Mouse (Mus musculus) intestine, embryonic 15.5 days (tissue): ENCODE data around the gene Mzt1. TPM values are rescaled to one million over a fixed set of nuclear protein-coding genes. Genes with fewer than 3 reads are reported as not detected.
"Not testable (repeated sequence)": the region's sequence is repeated elsewhere in the genome, so short reads cannot be mapped to it uniquely, and the experiment has no call there.

ENCODE experiments used
- ATAC-seq: fragments of 200-750 bp; cut with Nextera tagmentation; 2 replicates; pipeline ENCODE4 v1.8.0; 2017; ENCODE audit warnings: moderate TSS enrichment, moderate library complexity
- H3K27ac ChIP-seq: fragments of 300-500 bp; sonication (generic); 2 replicates; pipeline ENCODE4 v1.5.1; 2015; ENCODE audit warnings: mild to moderate bottlenecking, inconsistent platforms
- H3K27me3 ChIP-seq: fragments of 300-500 bp; sonication (generic); replicated peaks from 2 replicates; pipeline ENCODE4 v1.6.1; 2015; ENCODE audit warnings: inconsistent platforms
- H3K36me3 ChIP-seq: fragments of 300-500 bp; sonication (generic); 2 replicates; pipeline ENCODE4 v1.6.1; 2015; ENCODE audit warnings: inconsistent platforms
- H3K4me1 ChIP-seq: fragments of 300-500 bp; sonication (generic); replicated peaks from 2 replicates; pipeline ENCODE4 v1.6.1; 2015; ENCODE audit warnings: inconsistent platforms
- H3K4me2 ChIP-seq: fragments of 300-500 bp; sonication (generic); replicated peaks from 2 replicates; pipeline ENCODE4 v1.6.1; 2015; ENCODE audit warnings: mild to moderate bottlenecking, inconsistent platforms
- H3K4me3 ChIP-seq: fragments of 300-500 bp; sonication (generic); replicated peaks from 2 replicates; pipeline ENCODE4 v1.5.1; 2015; ENCODE audit warnings: inconsistent platforms
- H3K9ac ChIP-seq: fragments of 300-500 bp; sonication (generic); 2 replicates; pipeline ENCODE4 v1.6.1; 2015; ENCODE audit warnings: inconsistent platforms
- H3K9me3 ChIP-seq: fragments of 300-500 bp; sonication (generic); 2 replicates; pipeline ENCODE4 v1.6.1; 2016; ENCODE audit warnings: inconsistent platforms
- WGBS: fragments of 180-500 bp; shearing (Covaris S2); methylation state at CpG from one replicate; pipeline ENCODE4 v1.1.7; 2015; 5-methylcytosine and 5-hydroxymethylcytosine counted together
- polyA plus RNA-seq: library from polyadenylated mRNA; unstranded; fragments of >200 nt; fragmentation: Nextera tagmentation; extraction: Ambion mirVana; gene quantifications from 2 replicates; pipeline ENCODE4 v1.2.1, GENCODE M21; 2015

Mzt1 gene
- polyA plus RNA-seq, 1 experiment from 2014 or later: 70.6 TPM

DNA sequence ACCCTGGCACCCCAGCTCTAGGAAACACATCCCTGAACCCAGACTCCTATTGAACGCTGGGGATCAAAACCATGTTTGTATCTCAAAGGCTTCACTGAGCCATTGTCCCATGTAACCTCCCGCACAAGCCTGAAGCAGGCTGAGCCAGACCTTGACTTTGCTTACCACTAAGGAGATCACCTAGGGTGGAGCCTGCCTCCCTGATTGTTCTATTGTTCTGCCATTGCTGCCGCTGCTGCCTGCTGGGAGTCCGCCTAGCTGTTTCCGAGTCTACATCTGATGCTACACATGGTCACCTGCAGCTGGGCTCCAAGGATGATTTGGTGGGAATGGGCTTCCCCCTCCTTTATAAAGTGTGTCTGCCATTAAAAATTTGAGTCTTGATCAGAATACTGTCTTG is 6.6 kb downstream of the Mzt1 start:
- not testable (repeated sequence) for H3K9ac ChIP-seq, H3K27me3 ChIP-seq, H3K9me3 ChIP-seq, H3K36me3 ChIP-seq, H3K4me2 ChIP-seq, H3K27ac ChIP-seq, H3K4me3 ChIP-seq, ATAC-seq
- WGBS: 81% methylated on average over 5 of the region's 5 CpGs
- peaks cover 11% of the 10 kb centered on the region for H3K4me1 ChIP-seq

DNA sequence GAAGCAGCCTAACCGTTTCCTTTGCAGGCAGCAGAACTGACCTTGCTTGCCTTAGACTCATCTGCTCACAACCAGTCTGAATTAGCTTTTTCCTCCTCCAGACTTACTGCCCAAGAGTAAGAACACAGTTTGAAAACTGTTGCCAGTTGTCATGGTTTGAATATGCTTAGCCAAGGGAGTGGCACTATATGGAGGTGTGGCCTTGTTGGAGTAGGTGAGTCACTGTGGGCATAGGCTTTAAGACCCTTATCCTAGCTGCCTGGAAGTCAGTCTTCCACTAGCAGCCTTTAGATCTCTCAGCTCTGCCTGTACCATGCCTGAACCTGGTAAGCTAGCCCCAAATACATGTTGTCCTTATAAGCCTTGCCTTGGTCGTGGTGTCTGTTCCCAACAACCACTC is 8.2 kb downstream of the Mzt1 start:
- Histone ChIP-seq H3K9me3 (no peaks in the 10 kb centered on the region), H3K4me2 (no peak overlapping the region), H3K4me3 (no peak overlapping the region), H3K4me1 (peaks cover 3% of the 10 kb centered on the region; the same call in 1 of the 2 replicates), H3K36me3 (no peaks in the 10 kb centered on the region), H3K9ac (no peak overlapping the region), H3K27ac (no peak overlapping the region), H3K27me3 (no peaks in the 10 kb centered on the region)
- peak; percentile 61 for ATAC-seq
- 75% methylated on average over 2 of the region's 2 CpGs for WGBS

DNA sequence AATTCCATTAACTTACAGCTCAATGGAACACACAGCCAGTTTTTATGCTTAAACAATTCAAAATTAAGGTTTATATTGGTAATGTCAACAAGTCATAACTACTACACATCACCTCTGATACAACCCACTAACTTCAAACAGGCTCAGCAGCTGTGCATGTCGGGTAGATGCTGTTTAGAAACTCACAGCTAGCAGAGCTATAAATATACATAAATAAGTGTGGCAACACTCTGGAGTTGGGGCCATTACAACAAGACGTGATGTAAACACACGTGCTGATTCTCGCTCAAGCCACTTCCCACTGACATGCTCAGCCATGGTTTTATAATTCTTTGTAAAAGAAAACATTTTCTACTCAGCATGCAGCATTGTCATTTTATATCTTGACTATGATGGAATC is 9.9 kb downstream of the Mzt1 start:
- no peaks in the 10 kb centered on the region for H3K9me3 ChIP-seq
- no peak overlapping the region for H3K27ac ChIP-seq
- no peak for ATAC-seq
- H3K9ac ChIP-seq: no peak overlapping the region
- H3K27me3 ChIP-seq: no peaks in the 10 kb centered on the region
- H3K36me3 ChIP-seq: no peaks in the 10 kb centered on the region
- no peak overlapping the region for H3K4me3 ChIP-seq
- WGBS: 56% methylated on average over 4 of the region's 4 CpGs
- H3K4me1 ChIP-seq: no peaks in the 10 kb centered on the region; the same call in 1 of the 2 replicates
- H3K4me2 ChIP-seq: no peak overlapping the region

DNA sequence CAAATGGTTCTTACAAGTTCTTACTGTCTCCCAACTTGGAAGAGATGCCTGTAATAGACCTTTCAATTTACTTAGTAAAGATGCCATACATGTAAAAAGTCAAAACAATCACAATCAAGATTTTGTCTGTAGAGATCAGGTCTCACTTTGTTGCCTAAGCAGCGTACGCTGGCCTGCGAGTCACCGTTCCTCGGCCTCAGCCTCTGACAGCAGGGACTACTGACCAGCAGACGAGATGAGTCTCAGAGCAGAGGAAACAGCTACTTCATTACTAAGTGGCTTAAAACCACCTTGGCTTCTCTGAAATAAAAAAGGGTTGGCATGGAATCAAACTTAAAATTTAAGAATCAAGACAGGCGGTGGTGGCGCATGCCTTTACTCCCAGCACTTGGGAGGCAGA is 11.1 kb downstream of the Mzt1 start:
- H3K9ac ChIP-seq, H3K4me1 ChIP-seq, H3K4me3 ChIP-seq, ATAC-seq, H3K27me3 ChIP-seq, H3K36me3 ChIP-seq, H3K4me2 ChIP-seq, H3K27ac ChIP-seq, H3K9me3 ChIP-seq: not testable (repeated sequence)
- WGBS: 90% methylated on average over 8 of the region's 8 CpGs

DNA sequence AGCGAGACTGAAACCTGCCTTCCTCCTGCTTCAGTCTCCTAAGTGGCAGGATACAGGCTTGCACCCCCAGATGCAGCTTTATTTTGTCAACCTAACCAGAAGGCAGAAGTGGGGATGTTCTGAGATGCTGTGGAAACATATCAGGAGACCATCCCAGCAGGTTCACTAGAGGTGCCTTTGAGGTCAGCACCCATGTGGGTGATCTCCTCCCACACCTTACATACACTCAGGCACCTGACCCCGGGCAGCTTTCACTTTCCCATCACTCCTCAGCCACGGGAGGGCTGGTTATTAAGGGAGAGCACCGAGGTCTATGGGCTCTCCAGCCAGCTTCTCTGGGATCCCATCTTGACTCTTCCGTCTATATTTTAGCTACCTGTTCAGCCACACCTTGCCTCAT is 13.3 kb downstream of the Mzt1 start:
- H3K27me3 ChIP-seq: no peaks in the 10 kb centered on the region
- H3K4me1 ChIP-seq: no peaks in the 10 kb centered on the region; the same call in 1 of the 2 replicates
- H3K4me3 ChIP-seq: no peak overlapping the region
- no peaks in the 10 kb centered on the region for H3K36me3 ChIP-seq
- no peak overlapping the region for H3K27ac ChIP-seq
- no peaks in the 10 kb centered on the region for H3K9me3 ChIP-seq
- ATAC-seq: no peak
- H3K9ac ChIP-seq: no peak overlapping the region
- no peak overlapping the region for H3K4me2 ChIP-seq
- WGBS: 80% methylated on average over 5 of the region's 5 CpGs

DNA sequence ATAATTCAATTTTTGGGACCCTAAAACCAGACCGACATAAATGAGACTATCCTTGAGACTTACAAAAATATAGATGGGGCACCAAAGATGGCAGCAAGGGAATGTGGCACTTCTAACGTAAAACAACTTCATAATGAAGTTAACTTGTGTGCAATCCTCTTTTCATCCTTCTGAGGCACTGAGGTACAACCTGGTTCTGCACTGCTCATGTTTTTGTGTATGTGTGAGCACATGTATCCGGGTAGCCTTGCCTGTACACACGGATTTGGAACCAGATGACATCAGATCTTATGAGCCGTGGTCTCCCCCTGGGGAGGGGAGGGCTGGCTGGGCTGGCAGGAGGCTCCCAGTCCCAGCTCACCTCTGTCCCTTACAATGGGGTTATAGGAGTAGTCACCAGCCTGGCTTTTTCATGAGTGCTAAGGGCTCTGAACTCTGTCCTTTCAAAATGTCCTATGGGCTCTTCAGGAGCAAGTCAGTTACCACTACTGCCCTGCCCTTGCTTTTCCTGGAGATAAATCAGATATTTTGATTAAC is 14.5 kb downstream of the Mzt1 start:
- Histone ChIP-seq H3K27ac (no peak overlapping the region), H3K9me3 (no peaks in the 10 kb centered on the region), H3K4me1 (no peaks in the 10 kb centered on the region), H3K27me3 (no peaks in the 10 kb centered on the region), H3K4me2 (no peak overlapping the region), H3K9ac (no peak overlapping the region), H3K36me3 (no peaks in the 10 kb centered on the region), H3K4me3 (no peak overlapping the region)
- WGBS: 89% methylated on average over 5 of the region's 5 CpGs
- ATAC-seq: peak; percentile 57

DNA sequence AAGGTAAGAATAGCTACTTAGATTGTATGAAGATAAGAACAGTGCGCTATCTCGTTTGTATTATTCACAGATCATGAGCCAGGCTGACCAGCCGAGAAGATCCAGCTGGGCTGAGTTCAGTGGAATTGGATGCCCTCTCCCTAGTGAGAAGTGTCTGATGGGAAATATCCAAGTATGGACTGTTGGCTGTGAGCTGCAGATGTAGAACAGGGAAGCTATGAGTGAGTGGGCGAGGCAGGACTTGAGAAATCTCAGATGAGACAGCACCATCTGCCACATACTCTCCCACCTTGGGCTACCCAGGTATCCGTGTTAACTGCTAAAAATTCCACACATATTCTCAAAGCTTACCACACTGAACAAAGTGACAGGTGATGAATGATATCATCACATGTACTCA is 15.9 kb downstream of the Mzt1 start:
- no peak overlapping the region for H3K4me3 ChIP-seq
- no peaks in the 10 kb centered on the region for H3K27me3 ChIP-seq
- H3K4me2 ChIP-seq: no peak overlapping the region
- no peaks in the 10 kb centered on the region for H3K36me3 ChIP-seq
- no peak overlapping the region for H3K27ac ChIP-seq
- no peak overlapping the region for H3K9ac ChIP-seq
- H3K4me1 ChIP-seq: no peaks in the 10 kb centered on the region
- ATAC-seq: no peak
- no peaks in the 10 kb centered on the region for H3K9me3 ChIP-seq
- WGBS: 68% methylated on average over 5 of the region's 5 CpGs

DNA sequence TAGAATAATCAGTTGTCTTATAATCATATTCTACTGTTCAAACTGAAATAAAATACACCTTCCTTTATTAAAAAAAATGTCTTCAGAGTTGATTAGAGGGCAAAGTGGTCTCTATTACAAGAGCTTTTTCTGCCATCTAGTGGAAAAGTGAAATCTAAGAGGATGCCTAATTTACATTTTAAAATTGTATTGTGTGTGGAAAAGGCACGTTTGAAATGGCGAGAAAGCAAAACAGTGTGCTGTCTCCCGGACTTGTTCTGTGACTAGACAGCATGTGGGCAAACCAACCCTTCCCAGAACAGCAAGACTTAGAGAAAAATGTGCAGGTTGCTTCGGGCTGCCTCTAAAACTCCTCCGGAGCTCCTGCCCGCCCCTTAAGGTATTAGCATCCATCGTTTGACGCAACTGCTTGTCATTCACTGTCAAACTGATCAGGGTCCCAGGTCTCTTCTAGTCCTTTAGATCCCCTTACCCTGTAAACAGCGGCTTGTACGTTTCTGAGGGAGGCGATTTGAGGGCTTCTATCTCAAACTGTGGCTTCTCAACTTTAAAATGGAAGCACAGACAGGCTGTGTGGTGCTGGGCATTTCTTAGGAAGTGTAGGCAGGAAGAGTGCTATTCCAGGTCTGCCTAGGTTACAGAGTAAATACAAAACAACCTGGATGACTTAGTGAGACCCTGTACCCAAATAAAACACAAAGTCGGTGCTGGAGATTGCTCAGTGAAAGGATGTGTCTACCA is 23.4 kb downstream of the Mzt1 start:
- Histone ChIP-seq H3K36me3 (no peaks in the 10 kb centered on the region), H3K9me3 (no peaks in the 10 kb centered on the region), H3K27ac (no peak overlapping the region), H3K9ac (no peak overlapping the region), H3K4me2 (peak overlapping the region; percentile 45), H3K4me1 (no peaks in the 10 kb centered on the region), H3K27me3 (no peaks in the 10 kb centered on the region), H3K4me3 (no peak overlapping the region)
- no peak for ATAC-seq
- WGBS: 43% methylated on average over 12 of the region's 12 CpGs

DNA sequence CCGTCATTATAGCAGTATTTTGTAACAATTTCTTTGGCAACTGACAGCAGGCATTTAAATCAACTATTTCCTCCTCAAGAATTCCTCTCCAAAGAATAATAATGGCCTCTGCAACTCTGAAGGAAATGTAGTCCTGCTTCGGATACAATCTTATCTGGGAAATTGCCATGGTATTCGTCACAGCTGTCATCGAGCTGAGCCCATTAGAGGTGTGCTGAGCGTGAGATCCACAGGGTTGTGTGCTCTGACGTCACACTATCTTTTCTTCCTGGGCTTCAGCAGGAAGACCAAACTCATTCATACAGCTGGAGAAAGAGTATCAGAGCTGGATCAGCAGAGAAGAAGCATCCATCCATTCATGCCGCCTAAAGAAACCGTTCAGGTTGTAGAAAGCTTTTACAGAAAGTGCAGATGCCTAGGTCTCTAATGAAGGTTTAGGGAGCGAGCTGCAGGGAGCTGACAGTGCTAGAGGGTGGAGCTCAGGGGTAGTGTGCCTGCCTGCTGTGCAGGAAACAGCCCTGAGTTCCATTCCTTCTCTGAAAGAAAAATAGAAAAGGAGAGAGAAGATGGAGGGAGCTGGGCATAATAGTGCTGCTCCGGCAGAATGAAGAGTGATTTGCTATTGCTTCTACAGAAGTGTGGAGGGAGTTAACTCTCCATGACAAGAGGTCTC is 26.7 kb downstream of the Mzt1 start:
- Histone ChIP-seq H3K27me3 (no peaks in the 10 kb centered on the region), H3K9ac (no peak overlapping the region), H3K4me1 (no peaks in the 10 kb centered on the region), H3K4me3 (no peak overlapping the region), H3K36me3 (no peaks in the 10 kb centered on the region), H3K9me3 (no peaks in the 10 kb centered on the region), H3K27ac (no peak overlapping the region), H3K4me2 (no peak overlapping the region)
- no peak for ATAC-seq
- 41% methylated on average over 10 of the region's 10 CpGs for WGBS

DNA sequence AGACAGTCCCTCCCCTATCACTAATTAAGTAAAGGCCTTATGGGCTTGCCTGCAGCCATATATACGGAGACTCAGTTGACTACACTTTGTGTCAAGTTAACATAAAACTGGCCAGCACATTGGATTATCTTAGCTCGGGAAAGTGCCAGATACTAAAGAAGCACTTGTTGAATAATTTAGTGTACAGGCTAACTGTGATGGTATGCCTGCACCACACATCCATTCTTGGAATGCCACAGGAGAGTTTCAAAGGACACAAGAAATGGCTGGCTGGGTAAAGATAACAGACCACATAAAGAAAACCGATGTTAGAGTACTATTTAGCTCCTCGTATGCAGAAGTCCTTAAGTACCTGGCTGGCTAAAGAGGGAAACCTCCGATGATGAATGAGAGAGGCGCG is 27.2 kb downstream of the Mzt1 start:
- WGBS: 64% methylated on average over 7 of the region's 7 CpGs
- Histone ChIP-seq H3K36me3 (no peaks in the 10 kb centered on the region), H3K9me3 (no peaks in the 10 kb centered on the region), H3K9ac (no peak overlapping the region), H3K4me1 (no peaks in the 10 kb centered on the region), H3K4me3 (no peak overlapping the region), H3K4me2 (no peak overlapping the region), H3K27ac (no peak overlapping the region), H3K27me3 (no peaks in the 10 kb centered on the region)
- ATAC-seq: no peak

DNA sequence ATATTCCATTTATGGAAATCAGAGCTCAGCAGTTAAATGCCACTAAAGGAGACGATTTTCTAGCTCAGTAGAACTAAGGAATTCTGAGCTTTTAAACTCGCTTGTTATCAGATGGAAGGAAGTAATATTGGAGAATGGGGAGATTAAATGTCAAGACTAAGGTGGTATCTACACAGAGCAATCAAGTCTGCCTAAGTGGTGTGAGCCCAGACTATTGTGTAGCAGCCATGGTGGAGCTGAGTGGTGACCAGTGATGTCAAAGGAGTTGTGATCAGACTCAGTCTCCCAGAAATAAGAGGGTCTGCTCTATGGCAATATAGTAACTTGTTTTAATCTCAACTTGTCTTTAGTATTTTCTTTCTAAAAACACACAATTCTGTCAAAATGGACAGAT is 35.0 kb downstream of the Mzt1 start:
- Histone ChIP-seq H3K4me3 (no peak overlapping the region), H3K9ac (no peak overlapping the region), H3K27me3 (no peaks in the 10 kb centered on the region), H3K36me3 (no peaks in the 10 kb centered on the region), H3K4me2 (no peak overlapping the region), H3K9me3 (no peaks in the 10 kb centered on the region), H3K27ac (no peak overlapping the region), H3K4me1 (no peaks in the 10 kb centered on the region)
- ATAC-seq: no peak; the same call in 1 of the 2 replicates
- WGBS: 33% methylated on average over 2 of the region's 2 CpGs

DNA sequence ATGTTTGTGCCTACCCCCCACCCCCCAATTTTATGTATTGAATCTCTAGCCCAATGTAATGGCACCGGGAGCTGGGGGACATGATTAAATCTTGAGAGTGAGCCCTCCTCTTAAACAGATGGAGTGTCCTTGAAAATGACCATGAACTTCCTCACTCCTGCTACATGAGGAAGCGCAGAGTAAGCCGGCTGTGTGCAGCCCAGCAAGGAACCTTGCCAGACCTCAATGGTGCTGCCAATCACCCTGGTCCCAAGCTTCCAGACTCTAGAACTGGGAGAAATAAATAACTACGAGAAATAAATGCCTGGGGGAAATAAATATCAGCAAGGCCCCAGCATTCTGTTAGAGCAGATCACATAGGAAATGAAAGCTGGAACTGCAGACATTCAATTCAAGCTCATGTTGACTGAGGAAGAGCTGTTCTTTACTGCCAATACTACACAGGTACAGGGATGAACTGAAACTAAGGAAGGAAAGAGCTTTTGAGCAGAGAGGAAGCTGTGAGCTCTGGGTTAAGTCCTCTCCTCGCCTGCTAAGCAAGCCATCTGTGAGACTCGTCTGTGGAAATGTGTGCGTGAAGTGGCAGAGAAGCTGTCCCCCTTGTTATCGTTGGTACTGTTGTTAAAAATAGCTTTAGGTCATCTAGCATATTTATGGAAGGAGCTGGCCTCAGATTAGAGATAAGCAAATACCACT is 35.6 kb downstream of the Mzt1 start:
- no peak overlapping the region for H3K9ac ChIP-seq
- 0 out of 2 replicates have a peak, but pooled peaks have one; percentile 17 for ATAC-seq
- no peak overlapping the region for H3K27ac ChIP-seq

More for the DNA sequence above, 35.6 kb downstream of the Mzt1 start:
- Histone ChIP-seq H3K4me3 (no peak overlapping the region), H3K36me3 (no peaks in the 10 kb centered on the region), H3K4me1 (no peaks in the 10 kb centered on the region), H3K9me3 (no peaks in the 10 kb centered on the region), H3K4me2 (no peak overlapping the region), H3K27me3 (no peaks in the 10 kb centered on the region)
- 55% methylated on average over 8 of the region's 8 CpGs for WGBS
